Mouse (Mus musculus) heart, embryonic 16.5 days (tissue): ENCODE data around the gene Krt8. TPM values are rescaled to one million over a fixed set of nuclear protein-coding genes. Genes with fewer than 3 reads are reported as not detected.
A peak's percentile ranks its signal among the peaks of the same experiment; 100 is the strongest.

ENCODE experiments used
- ATAC-seq: fragments of 200-750 bp; cut with Nextera tagmentation; replicated peaks from 2 replicates; pipeline ENCODE4 v1.8.0; 2017; ENCODE audit warnings: moderate number of reproducible peaks; ENCODE audit not compliant: insufficient read depth, low FRiP score; ENCODE audit errors: extremely low read depth
- H3K27ac ChIP-seq: fragments of 300-500 bp; sonication (generic); 2 replicates; pipeline ENCODE4 v1.5.1; 2014; ENCODE audit warnings: mild to moderate bottlenecking, low read length, control low read depth, moderate library complexity
- H3K27me3 ChIP-seq: fragments of 300-500 bp; sonication (generic); 2 replicates; pipeline ENCODE4 v1.6.1; 2014; ENCODE audit warnings: low read length, mixed read lengths; ENCODE audit not compliant: control insufficient read depth, insufficient read depth
- H3K36me3 ChIP-seq: fragments of 300-500 bp; sonication (generic); 2 replicates; pipeline ENCODE4 v1.6.1; 2014; ENCODE audit not compliant: control insufficient read depth, insufficient read depth
- H3K4me1 ChIP-seq: fragments of 300-500 bp; sonication (generic); 2 replicates; pipeline ENCODE4 v1.6.1; 2014; ENCODE audit warnings: low read length, mixed read lengths; ENCODE audit not compliant: control insufficient read depth, insufficient read depth
- H3K4me2 ChIP-seq: fragments of 300-500 bp; sonication (generic); 2 replicates; pipeline ENCODE4 v1.6.1; 2014; ENCODE audit warnings: low read depth, mild to moderate bottlenecking, control low read depth, low read length
- H3K4me3 ChIP-seq: fragments of 300-500 bp; sonication (generic); 2 replicates; pipeline ENCODE4 v1.5.1; 2014; ENCODE audit warnings: mild to moderate bottlenecking, control low read depth, low read length
- H3K9ac ChIP-seq: fragments of 300-500 bp; sonication (generic); 2 replicates; pipeline ENCODE4 v1.6.1; 2014; ENCODE audit warnings: low read length, control low read depth
- H3K9me3 ChIP-seq: fragments of 300-500 bp; sonication (generic); replicated peaks from 2 replicates; pipeline ENCODE4 v1.6.1; 2016; ENCODE audit warnings: low read length; ENCODE audit not compliant: control insufficient read depth
- WGBS: fragments of 180-500 bp; shearing (Covaris S2); extraction: QIAGEN DNeasy Blood & Tissue Kit; methylation state at CpG from one replicate; pipeline ENCODE4 v1.1.7; 2014; 5-methylcytosine and 5-hydroxymethylcytosine counted together
- polyA plus RNA-seq: library from polyadenylated mRNA; unstranded; fragments of >200 nt; fragmentation: Nextera tagmentation; extraction: Ambion mirVana; gene quantifications from 2 replicates; pipeline ENCODE4 v1.2.1, GENCODE M21; 2015

Gene Krt8
- 132 and 209 TPM in 2 replicates for polyA plus RNA-seq

DNA sequence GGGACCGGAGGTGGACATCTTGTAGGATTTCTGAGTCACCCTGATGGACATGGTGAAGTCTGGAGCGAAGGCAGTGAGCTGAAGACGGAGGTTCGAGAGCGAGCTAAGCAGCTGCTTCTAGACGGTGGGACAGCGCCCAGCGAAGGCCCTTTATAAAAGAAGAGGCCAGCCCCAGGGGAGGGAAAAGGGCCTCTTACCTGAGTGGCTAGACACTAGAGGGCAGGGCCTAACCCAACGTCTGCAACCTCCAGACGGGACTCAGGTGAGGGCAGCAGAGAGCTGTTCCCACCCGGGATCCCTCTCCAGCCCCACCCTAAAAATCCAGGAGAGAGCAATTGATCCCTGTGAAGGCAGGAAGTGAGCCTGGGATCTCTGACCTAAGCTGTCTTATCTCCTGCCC lies at the start of gene Krt8:
TSS of gene Krt8 (minus strand) at position 294 of the 400 bp plus-strand sequence.
- Histone ChIP-seq H3K27ac (no peak within 1 kb of the TSS), H3K4me3 (peak within 1 kb of the TSS; percentile 41), H3K4me2 (peak within 1 kb of the TSS; percentile 62), H3K9me3 (no peaks in the 10 kb centered on the region), H3K36me3 (no peaks in the 10 kb centered on the region), H3K4me1 (peaks cover 7% of the 10 kb centered on the region; the same call in 1 of the 2 replicates), H3K9ac (peak within 1 kb of the TSS; percentile 67), H3K27me3 (peaks cover 25% of the 10 kb centered on the region)
- 0 out of 2 replicates have a peak, but pooled peaks have one; percentile 39 for ATAC-seq
- WGBS, result 34% methylated on average over 10 of the region's 11 CpGs

DNA sequence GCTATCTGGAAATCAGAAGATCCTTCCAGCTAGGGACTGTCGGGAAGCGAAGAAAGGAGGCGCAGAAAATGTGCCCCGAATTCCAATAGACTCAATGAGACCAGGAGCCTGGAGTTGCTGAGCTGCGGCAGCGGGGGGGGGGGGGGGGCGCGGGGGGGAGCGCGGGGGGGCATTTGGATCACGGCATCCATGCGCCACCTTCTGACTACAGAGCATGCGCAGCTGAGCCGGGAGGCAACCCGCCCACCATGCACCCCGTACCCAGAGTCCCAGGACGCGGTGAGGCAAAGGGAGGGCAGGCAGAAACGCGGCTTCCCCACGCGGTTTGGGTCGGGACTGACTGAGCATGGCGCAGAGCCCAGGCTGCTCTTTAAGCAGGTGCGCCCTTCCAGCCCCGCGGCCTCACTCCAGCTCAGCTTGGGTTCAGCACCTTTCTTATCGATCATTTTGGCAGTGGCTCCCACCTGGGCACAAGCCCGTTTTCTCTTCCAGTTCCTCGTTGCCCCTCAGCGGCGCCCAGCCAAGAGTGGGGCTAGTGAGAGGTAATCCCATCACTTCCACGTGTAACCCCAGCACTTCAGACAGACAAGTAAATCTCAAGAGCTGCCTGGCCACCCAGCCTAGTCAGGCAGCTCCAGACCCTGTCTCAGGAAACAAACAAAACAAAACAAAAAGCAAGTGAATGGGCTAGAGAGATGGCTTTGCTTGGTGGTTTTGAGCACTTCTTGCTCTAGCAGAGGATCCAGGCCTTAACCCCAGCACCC lies 47.8 kb upstream of the Krt8 start:
- Histone ChIP-seq H3K4me1 (peaks cover 8% of the 10 kb centered on the region; the same call in 1 of the 2 replicates), H3K4me2 (peak overlapping the region; percentile 70), H3K9ac (peak overlapping the region; percentile 61), H3K4me3 (peak overlapping the region; percentile 50), H3K9me3 (no peaks in the 10 kb centered on the region), H3K27me3 (no peaks in the 10 kb centered on the region), H3K27ac (peak overlapping the region; percentile 12; the same call in 1 of the 2 replicates), H3K36me3 (no peaks in the 10 kb centered on the region)
- ATAC-seq, result peak; percentile 78
- WGBS, result under 1% methylated on average over 27 of the region's 33 CpGs

DNA sequence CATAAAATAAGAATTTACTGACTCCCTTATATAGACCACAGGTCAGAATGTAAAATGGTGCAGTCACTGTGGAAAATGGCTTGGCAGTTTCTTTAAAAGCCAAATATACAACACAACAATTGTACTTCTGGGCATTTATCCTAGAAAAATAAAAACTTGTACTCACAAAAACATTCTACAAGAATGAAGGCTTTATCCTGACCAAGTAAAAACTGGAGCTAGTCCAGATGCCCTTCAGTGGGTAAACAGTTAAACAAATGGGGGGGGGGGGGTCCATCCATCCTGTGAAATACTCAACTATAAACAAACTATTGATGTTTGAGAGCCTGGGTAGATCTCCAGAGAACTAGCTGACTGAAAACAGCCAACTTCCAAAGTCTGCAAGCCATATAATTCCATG lies 45.6 kb upstream of the Krt8 start:
- Histone ChIP-seq H3K36me3 (no peaks in the 10 kb centered on the region), H3K4me1 (peaks cover 8% of the 10 kb centered on the region; the same call in 1 of the 2 replicates), H3K4me2 (no peak overlapping the region), H3K9me3 (no peaks in the 10 kb centered on the region), H3K27me3 (no peaks in the 10 kb centered on the region), H3K9ac (no peak overlapping the region), H3K4me3 (no peak overlapping the region), H3K27ac (no peak overlapping the region)
- ATAC-seq, result no peak

DNA sequence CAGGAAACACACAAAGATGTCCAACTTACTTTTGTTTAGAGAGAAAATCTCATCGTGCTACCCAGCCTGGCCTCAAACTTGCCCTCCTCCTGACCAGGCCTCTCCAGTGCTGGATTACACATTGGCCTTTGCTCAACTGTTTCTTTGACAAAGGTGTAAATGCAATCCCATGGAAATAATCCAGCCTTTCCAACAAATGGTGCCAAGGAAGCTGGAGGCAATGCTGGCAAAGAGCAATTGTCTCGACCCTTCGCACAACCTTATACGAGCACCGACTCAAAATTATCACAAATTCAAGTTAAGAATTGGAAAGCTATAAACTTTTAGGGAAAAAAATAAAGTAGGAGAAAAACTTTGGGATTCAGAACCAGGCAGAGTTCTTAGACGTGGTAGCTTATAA lies 43.7 kb upstream of the Krt8 start:
- no peak overlapping the region for H3K4me2 ChIP-seq
- H3K9ac ChIP-seq, result no peak overlapping the region
- no peaks in the 10 kb centered on the region for H3K27me3 ChIP-seq
- no peak overlapping the region for H3K27ac ChIP-seq
- H3K36me3 ChIP-seq, result no peaks in the 10 kb centered on the region
- peaks cover 8% of the 10 kb centered on the region; the same call in 1 of the 2 replicates for H3K4me1 ChIP-seq
- no peak overlapping the region for H3K4me3 ChIP-seq
- 82% methylated on average over 6 of the region's 6 CpGs for WGBS
- ATAC-seq, result no peak
- H3K9me3 ChIP-seq, result no peaks in the 10 kb centered on the region

DNA sequence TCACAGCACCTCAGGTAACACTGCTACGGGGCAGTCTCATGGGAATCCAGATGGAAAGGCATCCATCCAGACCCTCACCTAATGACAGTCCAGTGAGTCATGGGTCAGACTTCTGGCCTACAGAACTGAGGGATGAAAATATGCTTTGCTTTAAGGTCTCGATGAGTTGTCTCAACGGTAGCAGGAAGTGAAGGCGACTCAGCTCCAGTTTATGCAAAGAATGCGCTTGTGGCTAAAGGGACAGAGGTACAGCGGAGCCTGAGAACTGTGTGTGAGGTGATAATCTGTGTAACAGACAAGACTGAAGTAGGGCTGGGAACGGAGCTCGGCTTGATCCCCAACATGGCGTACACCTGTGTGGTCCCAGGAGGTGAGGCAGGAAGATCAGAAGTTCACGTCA lies 41.4 kb upstream of the Krt8 start:
- Histone ChIP-seq H3K4me2 (no peak overlapping the region), H3K27ac (no peak overlapping the region), H3K4me1 (no peaks in the 10 kb centered on the region), H3K36me3 (no peaks in the 10 kb centered on the region), H3K9me3 (no peaks in the 10 kb centered on the region), H3K9ac (no peak overlapping the region), H3K27me3 (no peaks in the 10 kb centered on the region), H3K4me3 (no peak overlapping the region)
- WGBS, result 62% methylated on average over 10 of the region's 10 CpGs
- ATAC-seq, result no peak

DNA sequence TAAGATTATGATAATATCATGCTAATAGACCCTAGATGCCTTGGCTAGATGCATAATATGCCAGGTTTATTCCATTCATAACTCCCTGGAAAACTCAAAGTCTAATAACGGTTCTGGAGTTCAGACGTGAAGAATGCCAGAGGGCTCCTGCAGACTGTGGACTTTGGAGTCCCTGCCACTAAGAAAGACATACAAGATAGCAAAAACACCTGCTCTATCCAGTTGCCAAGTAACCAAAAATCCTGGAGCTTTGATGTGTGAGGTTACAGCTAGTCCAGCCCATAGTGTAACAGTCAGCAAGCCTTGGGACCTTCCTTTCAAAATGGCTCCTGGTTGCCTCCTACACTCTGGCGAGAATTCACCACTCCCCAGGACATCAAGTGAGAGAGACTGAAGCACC lies 40.5 kb upstream of the Krt8 start:
- no peak overlapping the region for H3K27ac ChIP-seq
- no peak for ATAC-seq
- H3K36me3 ChIP-seq, result no peaks in the 10 kb centered on the region
- H3K4me1 ChIP-seq, result no peaks in the 10 kb centered on the region
- H3K4me2 ChIP-seq, result no peak overlapping the region
- no peaks in the 10 kb centered on the region for H3K27me3 ChIP-seq
- no peaks in the 10 kb centered on the region for H3K9me3 ChIP-seq
- 72% methylated on average over 3 of the region's 3 CpGs for WGBS
- no peak overlapping the region for H3K9ac ChIP-seq
- no peak overlapping the region for H3K4me3 ChIP-seq

DNA sequence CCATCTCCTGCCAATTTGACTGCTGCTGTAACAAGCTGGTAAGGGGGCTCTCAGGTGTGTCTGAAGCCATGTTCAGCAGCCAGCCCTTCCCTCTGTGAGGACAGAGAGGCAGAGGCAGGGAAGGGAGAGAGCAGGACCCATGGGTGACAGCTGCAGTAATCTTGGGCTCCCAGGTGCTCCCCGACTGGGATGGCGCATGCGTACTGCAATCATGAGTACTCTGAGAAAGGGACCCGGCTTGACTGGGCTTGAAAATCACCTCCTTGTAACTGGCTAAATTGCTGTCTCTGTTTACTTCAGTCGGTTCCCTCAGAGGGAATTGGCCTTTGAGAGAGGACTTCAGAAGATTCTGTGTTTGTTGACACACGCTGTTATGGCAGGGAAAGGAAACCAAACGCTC lies 37.7 kb upstream of the Krt8 start:
- 56% methylated on average over 7 of the region's 7 CpGs for WGBS
- no peaks in the 10 kb centered on the region for H3K9me3 ChIP-seq
- H3K9ac ChIP-seq, result no peak overlapping the region
- H3K4me3 ChIP-seq, result no peak overlapping the region
- H3K4me2 ChIP-seq, result no peak overlapping the region
- H3K27me3 ChIP-seq, result no peaks in the 10 kb centered on the region
- no peak for ATAC-seq
- no peak overlapping the region for H3K27ac ChIP-seq
- H3K4me1 ChIP-seq, result no peaks in the 10 kb centered on the region
- no peaks in the 10 kb centered on the region for H3K36me3 ChIP-seq

DNA sequence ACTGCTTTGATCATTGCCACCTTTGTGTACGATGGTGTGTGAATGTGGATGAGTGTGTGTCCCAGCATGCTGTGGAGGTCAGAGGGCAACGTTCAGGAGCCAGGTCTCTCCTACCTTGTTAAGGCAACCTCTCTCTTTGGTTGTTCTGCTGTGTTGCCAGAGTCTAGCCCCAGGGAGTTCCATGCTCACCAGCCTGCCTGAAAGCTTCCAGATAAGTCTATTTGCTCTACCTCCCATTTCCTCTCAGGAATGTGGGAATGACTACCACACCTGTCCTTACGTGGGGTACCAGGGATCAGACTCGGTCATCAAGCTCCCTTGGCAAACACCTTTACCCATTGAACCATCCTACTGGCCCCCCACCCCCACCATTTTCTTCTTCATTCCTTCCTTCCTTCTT lies 36.0 kb upstream of the Krt8 start:
- Histone ChIP-seq H3K36me3 (no peaks in the 10 kb centered on the region), H3K4me2 (no peak overlapping the region), H3K4me1 (no peaks in the 10 kb centered on the region), H3K4me3 (no peak overlapping the region), H3K27me3 (no peaks in the 10 kb centered on the region), H3K9ac (no peak overlapping the region), H3K9me3 (no peaks in the 10 kb centered on the region), H3K27ac (no peak overlapping the region)
- 76% methylated on average over 4 of the region's 4 CpGs for WGBS
- ATAC-seq, result no peak
